Mouse (Mus musculus) kidney, adult 2 months (tissue): Measurements from ENCODE around the gene Hps5. TPM values are rescaled to one million over a fixed set of nuclear protein-coding genes. Genes with fewer than 3 reads are reported as not detected.
"Not testable (repeated sequence)": the region's sequence is repeated elsewhere in the genome, so short reads cannot be mapped to it uniquely, and the experiment has no call there.

Source experiments
- DNase-seq: peaks from one replicate; pipeline ENCODE4 v3.0.0; 2021
- H3K27ac ChIP-seq: fragments of 200-500 bp; 2 replicates; pipeline ENCODE4 v1.5.1; 2012; ENCODE audit warnings: low read depth, low read length, control low read depth, inconsistent platforms; ENCODE audit not compliant: insufficient read depth
- H3K27me3 ChIP-seq: fragments of 200-500 bp; replicated peaks from 2 replicates; pipeline ENCODE4 v1.6.1; 2012; ENCODE audit warnings: mild to moderate bottlenecking, moderate library complexity, low read length, inconsistent platforms; ENCODE audit not compliant: control insufficient read depth, insufficient read depth
- H3K36me3 ChIP-seq: fragments of 200-500 bp; 2 replicates; pipeline ENCODE4 v1.6.1; 2012; ENCODE audit warnings: mild to moderate bottlenecking, moderate library complexity, low read length, inconsistent platforms; ENCODE audit not compliant: control insufficient read depth, insufficient read depth
- H3K4me1 ChIP-seq: fragments of 200-500 bp; 2 replicates; pipeline ENCODE4 v1.6.1; 2011; ENCODE audit warnings: low read length; ENCODE audit not compliant: control insufficient read depth, insufficient read depth
- H3K4me3 ChIP-seq: fragments of 200-500 bp; 2 replicates; pipeline ENCODE4 v1.5.1; 2011; ENCODE audit warnings: mild to moderate bottlenecking, low read depth, low read length, control low read depth; ENCODE audit not compliant: insufficient read depth
- CTCF ChIP-seq: fragments of 200-500 bp; conservative IDR thresholded peaks from 2 replicates; pipeline ENCODE4 v1.5.1; 2011; ENCODE audit warnings: low read depth, mild to moderate bottlenecking, control low read depth, low read length, moderate library complexity, mixed read lengths; ENCODE audit not compliant: insufficient read depth, insufficient read length
- POLR2A ChIP-seq: fragments of 200-500 bp; IDR thresholded peaks from one replicate; pipeline ENCODE4 v1.6.1; 2011; ENCODE audit warnings: low read depth, low read length, control low read depth
- WGBS: fragments of 180-500 bp; shearing (Covaris S2); methylation state at CpG from one replicate; pipeline ENCODE4 v1.1.7; 2018; 5-methylcytosine and 5-hydroxymethylcytosine counted together
- polyA plus RNA-seq: library from polyadenylated mRNA; depleted of rRNA; stranded (reverse); fragments of >200 nt; gene quantifications from 2 replicates; pipeline ENCODE4 v1.2.3, GENCODE M21; 2012

The Hps5 gene
- polyA plus RNA-seq, 1 experiment: 31.0 TPM

- no peak overlapping the region for H3K27ac ChIP-seq
- no peak overlapping the region for H3K4me3 ChIP-seq
- no peak for DNase-seq
- no peaks in the 10 kb centered on the region for H3K36me3 ChIP-seq
- WGBS: 84% methylated on average over 7 of the region's 7 CpGs
- TF ChIP-seq CTCF: no peak
- TF ChIP-seq POLR2A: no peak
- no peaks in the 10 kb centered on the region for H3K27me3 ChIP-seq
- H3K4me1 ChIP-seq: no peaks in the 10 kb centered on the region
Measured at GRCm38 (mm10) chr7:46746381-46746780, 49.5 kb downstream of the Hps5 start.

- Histone ChIP-seq H3K4me3 (no peak overlapping the region), H3K4me1 (no peaks in the 10 kb centered on the region), H3K27me3 (no peaks in the 10 kb centered on the region), H3K36me3 (no peaks in the 10 kb centered on the region), H3K27ac (no peak overlapping the region)
- WGBS: 75% methylated on average over 3 of the region's 3 CpGs
- no peak for TF ChIP-seq CTCF
- TF ChIP-seq POLR2A: no peak
- DNase-seq: peak; percentile 8
Measured at GRCm38 (mm10) chr7:46745816-46746215, 50.0 kb downstream of the Hps5 start.

- 50% methylated on average over 3 of the region's 3 CpGs for WGBS
- H3K4me1 ChIP-seq, H3K36me3 ChIP-seq, H3K27ac ChIP-seq, DNase-seq, H3K4me3 ChIP-seq, H3K27me3 ChIP-seq: not testable (repeated sequence)
Measured at GRCm38 (mm10) chr7:46742880-46743279, 53.0 kb downstream of the Hps5 start, which contains the start of gene Saa1. Gene Saa1 (minus strand): TSS chr7:46742980.

GRCm38 (mm10) chr7:46740041-46740440 is 55.8 kb downstream of the Hps5 start:
- not testable (repeated sequence) for H3K36me3 ChIP-seq, H3K27me3 ChIP-seq, H3K4me3 ChIP-seq, DNase-seq, H3K4me1 ChIP-seq, H3K27ac ChIP-seq
- 80% methylated on average over 5 of the region's 5 CpGs for WGBS

- WGBS: 48% methylated on average over 12 of the region's 12 CpGs
- H3K27ac ChIP-seq: peak overlapping the region; percentile 72
- DNase-seq: peak; percentile 87
Measured at GRCm38 (mm10) chr7:46738561-46739460, 57.1 kb downstream of the Hps5 start.

GRCm38 (mm10) chr7:46734983-46735382 is 60.9 kb downstream of the Hps5 start:
- Histone ChIP-seq H3K27ac (no peak overlapping the region), H3K4me3 (no peak overlapping the region), H3K36me3 (no peaks in the 10 kb centered on the region), H3K27me3 (no peaks in the 10 kb centered on the region), H3K4me1 (peaks cover 7% of the 10 kb centered on the region; the same call in 1 of the 2 replicates)
- WGBS: 87% methylated on average over 2 of the region's 2 CpGs
- no peak for TF ChIP-seq CTCF
- no peak for TF ChIP-seq POLR2A
- no peak for DNase-seq

More at GRCm38 (mm10) chr7:46738561-46739460, 57.1 kb downstream of the Hps5 start:
- H3K4me1 ChIP-seq: peaks cover 7% of the 10 kb centered on the region; the same call in 1 of the 2 replicates
- TF ChIP-seq POLR2A: no peak
- TF ChIP-seq CTCF: no peak
- H3K27me3 ChIP-seq: no peaks in the 10 kb centered on the region
- H3K4me3 ChIP-seq: no peak overlapping the region
- no peaks in the 10 kb centered on the region for H3K36me3 ChIP-seq

GRCm38 (mm10) chr7:46732458-46732857 is 63.4 kb downstream of the Hps5 start, which contains the start of gene Saa4:
Gene Saa4 (minus strand): TSS chr7:46732603.
- no peak within 1 kb of the TSS for H3K4me3 ChIP-seq
- DNase-seq: peak; percentile 20
- TF ChIP-seq POLR2A (no peak), CTCF (no peak)
- H3K4me1 ChIP-seq: no peaks in the 10 kb centered on the region
- 73% methylated on average over 4 of the region's 4 CpGs for WGBS
- no peak within 1 kb of the TSS for H3K27ac ChIP-seq
- H3K27me3 ChIP-seq: no peaks in the 10 kb centered on the region
- no peaks in the 10 kb centered on the region for H3K36me3 ChIP-seq

- H3K27ac ChIP-seq: no peak overlapping the region
- H3K36me3 ChIP-seq: no peaks in the 10 kb centered on the region
- H3K4me3 ChIP-seq: no peak overlapping the region
- 86% methylated on average over 1 of the region's 1 CpGs for WGBS
- no peaks in the 10 kb centered on the region for H3K27me3 ChIP-seq
- H3K4me1 ChIP-seq: peaks cover 7% of the 10 kb centered on the region; the same call in 1 of the 2 replicates
- no peak for DNase-seq
- TF ChIP-seq POLR2A: no peak
- TF ChIP-seq CTCF: no peak
Measured at GRCm38 (mm10) chr7:46727584-46727983, 68.3 kb downstream of the Hps5 start.
